Mouse (Mus musculus): ENCODE results near the gene Pheta1. TPM values are rescaled to one million over a fixed set of nuclear protein-coding genes. Genes with fewer than 3 reads are reported as not detected.
A peak's percentile ranks its signal among the peaks of the same experiment; 100 is the strongest.

Pheta1 gene
- polyA plus RNA-seq, 1 experiment from 2014 or later = 46.7 TPM

GRCm38 (mm10) chr5:121818401-121818800, 30.4 kb upstream of the Pheta1 start:
- DNase-seq (ENCODE audit: low spot score) = no peak
- Histone ChIP-seq H3K4me3 (no peak overlapping the region), H3K4me1 (peaks cover 6% of the 10 kb centered on the region), H3K27me3 (ENCODE audit: low read depth, poor library complexity, severe bottlenecking) (no peaks in the 10 kb centered on the region), H3K36me3 (peaks cover 85% of the 10 kb centered on the region), H3K27ac (replicated peaks) (no peak overlapping the region), H3K9me3 (replicated peaks) (no peaks in the 10 kb centered on the region)
- 95% methylated on average over 7 of the region's 7 CpGs for WGBS

DNA sequence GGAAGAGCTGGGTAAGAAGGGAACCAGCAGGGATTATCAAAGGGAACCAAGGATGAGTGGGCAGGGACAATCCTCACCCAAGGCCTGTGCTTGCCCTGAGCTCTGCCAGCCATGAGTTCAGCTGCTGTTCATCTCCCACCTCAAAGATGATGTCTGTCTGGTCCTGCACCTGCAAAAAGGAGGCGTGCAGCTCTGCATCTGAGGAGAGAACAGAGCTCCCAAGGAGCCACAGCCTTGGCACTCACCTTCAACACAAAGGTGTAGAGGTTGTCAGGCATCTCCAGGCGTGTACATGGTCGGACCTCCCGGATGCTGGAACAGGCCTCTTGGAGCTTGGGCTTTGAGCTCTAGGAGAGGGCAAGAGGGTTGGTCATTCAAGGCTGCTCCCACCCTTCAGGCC, 29.9 kb upstream of the Pheta1 start:
- DNase-seq (ENCODE audit: low spot score) = no peak
- H3K9me3 ChIP-seq (replicated peaks) = no peaks in the 10 kb centered on the region
- WGBS = 93% methylated on average over 4 of the region's 4 CpGs
- no peak overlapping the region for H3K27ac ChIP-seq (replicated peaks)
- peaks cover 10% of the 10 kb centered on the region for H3K4me1 ChIP-seq
- H3K4me3 ChIP-seq = no peak overlapping the region
- peaks cover 85% of the 10 kb centered on the region for H3K36me3 ChIP-seq
- H3K27me3 ChIP-seq (ENCODE audit: low read depth, poor library complexity, severe bottlenecking) = no peaks in the 10 kb centered on the region

DNA sequence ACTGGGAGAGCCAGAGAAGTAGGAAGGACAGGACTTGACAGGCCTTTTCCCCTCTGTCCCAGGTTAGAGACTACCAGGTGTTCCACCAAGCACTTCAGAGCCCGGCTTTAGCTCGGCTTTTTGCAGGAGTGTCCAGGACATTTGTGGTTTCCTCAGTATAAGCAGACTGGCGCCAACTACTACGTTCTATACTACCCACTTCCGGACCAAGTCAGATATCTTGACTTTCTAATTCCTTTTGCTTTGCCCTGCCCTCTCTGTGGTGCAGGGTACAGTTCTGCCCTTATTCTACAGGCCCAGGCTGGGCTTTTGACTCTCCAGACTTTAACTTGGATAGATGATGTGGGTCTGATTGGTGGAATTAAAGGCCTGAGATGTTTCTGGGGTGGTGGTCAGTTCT, 29.2 kb upstream of the Pheta1 start:
- no peak overlapping the region for H3K27ac ChIP-seq (replicated peaks)
- no peaks in the 10 kb centered on the region for H3K27me3 ChIP-seq (ENCODE audit: low read depth, poor library complexity, severe bottlenecking)
- H3K9me3 ChIP-seq (replicated peaks) = no peaks in the 10 kb centered on the region
- no peak overlapping the region for H3K4me3 ChIP-seq
- DNase-seq (ENCODE audit: low spot score) = no peak
- 94% methylated on average over 5 of the region's 5 CpGs for WGBS
- H3K4me1 ChIP-seq = peaks cover 17% of the 10 kb centered on the region
- H3K36me3 ChIP-seq = peaks cover 85% of the 10 kb centered on the region

GRCm38 (mm10) chr5:121820161-121820560, 28.6 kb upstream of the Pheta1 start:
- Histone ChIP-seq H3K27ac (replicated peaks) (no peak overlapping the region), H3K4me3 (no peak overlapping the region), H3K4me1 (peaks cover 19% of the 10 kb centered on the region), H3K36me3 (peaks cover 84% of the 10 kb centered on the region), H3K27me3 (ENCODE audit: low read depth, poor library complexity, severe bottlenecking) (no peaks in the 10 kb centered on the region), H3K9me3 (replicated peaks) (no peaks in the 10 kb centered on the region)
- DNase-seq (ENCODE audit: low spot score) = no peak
- 90% methylated on average over 2 of the region's 2 CpGs for WGBS

DNA sequence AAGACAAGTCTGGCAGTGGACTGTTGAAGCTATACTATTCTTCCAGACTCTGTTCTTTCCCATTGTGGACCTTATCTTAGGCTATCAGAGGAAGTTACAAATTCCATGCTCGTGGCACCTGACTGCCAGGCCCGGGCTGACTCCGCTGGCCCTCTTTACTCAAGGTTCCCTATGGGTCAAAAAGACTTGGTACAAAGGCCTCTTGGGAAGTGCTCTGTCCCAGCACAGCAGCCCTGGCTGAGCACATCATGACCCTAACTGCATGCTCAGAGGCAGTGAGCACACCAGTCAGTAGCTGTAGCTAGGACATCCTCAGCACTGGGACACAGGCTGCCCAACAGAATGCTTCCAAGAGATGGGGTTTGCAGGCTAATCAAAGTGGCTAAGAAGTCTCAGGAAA, 28.1 kb upstream of the Pheta1 start:
- DNase-seq (ENCODE audit: low spot score) = no peak
- Histone ChIP-seq H3K27ac (replicated peaks) (no peak overlapping the region), H3K27me3 (ENCODE audit: low read depth, poor library complexity, severe bottlenecking) (no peaks in the 10 kb centered on the region), H3K36me3 (peaks cover 83% of the 10 kb centered on the region), H3K4me3 (no peak overlapping the region), H3K4me1 (peaks cover 19% of the 10 kb centered on the region), H3K9me3 (replicated peaks) (no peaks in the 10 kb centered on the region)
- WGBS = 94% methylated on average over 3 of the region's 3 CpGs

- peaks cover 81% of the 10 kb centered on the region for H3K36me3 ChIP-seq
- no peak overlapping the region for H3K27ac ChIP-seq (replicated peaks)
- 92% methylated on average over 5 of the region's 5 CpGs for WGBS
- H3K4me3 ChIP-seq = no peak overlapping the region
- no peak for DNase-seq (ENCODE audit: low spot score)
- H3K4me1 ChIP-seq = peaks cover 19% of the 10 kb centered on the region
- no peaks in the 10 kb centered on the region for H3K9me3 ChIP-seq (replicated peaks)
- H3K27me3 ChIP-seq (ENCODE audit: low read depth, poor library complexity, severe bottlenecking) = no peaks in the 10 kb centered on the region
These were observed 27.7 kb upstream of the Pheta1 start for GRCm38 (mm10) chr5:121821116-121821515.

- no peak overlapping the region for H3K4me3 ChIP-seq
- no peaks in the 10 kb centered on the region for H3K9me3 ChIP-seq (replicated peaks)
- peaks cover 81% of the 10 kb centered on the region for H3K36me3 ChIP-seq
- H3K4me1 ChIP-seq = peaks cover 19% of the 10 kb centered on the region
- peaks cover 4% of the 10 kb centered on the region for H3K27me3 ChIP-seq (ENCODE audit: low read depth, poor library complexity, severe bottlenecking)
- 84% methylated on average over 5 of the region's 5 CpGs for WGBS
- H3K27ac ChIP-seq (replicated peaks) = no peak overlapping the region
- DNase-seq (ENCODE audit: low spot score) = no peak
These were observed 27.2 kb upstream of the Pheta1 start for GRCm38 (mm10) chr5:121821552-121821951.

- H3K27me3 ChIP-seq (ENCODE audit: low read depth, poor library complexity, severe bottlenecking) = peaks cover 18% of the 10 kb centered on the region
- 80% methylated on average over 7 of the region's 7 CpGs for WGBS
- H3K27ac ChIP-seq (replicated peaks) = 0 out of 2 replicates have a peak overlapping the region, but pooled peaks have one; percentile 67
- peaks cover 73% of the 10 kb centered on the region for H3K36me3 ChIP-seq
- H3K4me1 ChIP-seq = peaks cover 19% of the 10 kb centered on the region
- no peak overlapping the region for H3K4me3 ChIP-seq
- DNase-seq (ENCODE audit: low spot score) = no peak
- no peaks in the 10 kb centered on the region for H3K9me3 ChIP-seq (replicated peaks)
These were observed 25.8 kb upstream of the Pheta1 start for GRCm38 (mm10) chr5:121822786-121823505.

- DNase-seq (ENCODE audit: low spot score) = no peak
- Histone ChIP-seq H3K27ac (replicated peaks) (peak overlapping the region; percentile 67; the same call in 1 of the 2 replicates), H3K4me1 (peaks cover 25% of the 10 kb centered on the region), H3K27me3 (ENCODE audit: low read depth, poor library complexity, severe bottlenecking) (peaks cover 25% of the 10 kb centered on the region), H3K4me3 (no peak overlapping the region), H3K9me3 (replicated peaks) (no peaks in the 10 kb centered on the region), H3K36me3 (peaks cover 66% of the 10 kb centered on the region)
- WGBS = 93% methylated on average over 1 of the region's 1 CpGs
These were observed 25.1 kb upstream of the Pheta1 start for GRCm38 (mm10) chr5:121823668-121824067.

DNA sequence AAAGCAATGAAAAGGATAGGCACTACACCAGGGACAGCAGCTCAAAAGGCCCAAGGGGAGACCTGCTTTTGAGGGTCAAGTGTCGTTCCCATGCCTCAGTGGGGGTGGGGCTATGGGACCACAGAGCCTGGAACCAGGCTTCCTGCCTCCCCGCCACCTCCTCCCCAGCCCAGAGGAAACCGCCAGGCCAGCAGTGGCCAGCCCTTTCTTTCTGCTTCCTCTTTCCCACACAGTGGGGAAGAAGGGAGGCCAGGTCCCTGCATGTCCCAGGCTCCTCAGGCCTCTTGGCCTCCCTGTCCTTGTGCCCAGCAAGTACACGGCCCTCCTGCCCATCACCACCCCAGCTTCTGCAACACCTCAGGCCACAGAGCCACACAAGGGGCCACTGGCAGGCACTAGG, 24.7 kb upstream of the Pheta1 start:
- Histone ChIP-seq H3K36me3 (peaks cover 61% of the 10 kb centered on the region), H3K27ac (replicated peaks) (peak overlapping the region; percentile 67), H3K27me3 (ENCODE audit: low read depth, poor library complexity, severe bottlenecking) (peaks cover 30% of the 10 kb centered on the region), H3K4me3 (no peak overlapping the region), H3K4me1 (peaks cover 29% of the 10 kb centered on the region), H3K9me3 (replicated peaks) (no peaks in the 10 kb centered on the region)
- DNase-seq (ENCODE audit: low spot score) = no peak
- WGBS = 64% methylated on average over 4 of the region's 4 CpGs

DNA sequence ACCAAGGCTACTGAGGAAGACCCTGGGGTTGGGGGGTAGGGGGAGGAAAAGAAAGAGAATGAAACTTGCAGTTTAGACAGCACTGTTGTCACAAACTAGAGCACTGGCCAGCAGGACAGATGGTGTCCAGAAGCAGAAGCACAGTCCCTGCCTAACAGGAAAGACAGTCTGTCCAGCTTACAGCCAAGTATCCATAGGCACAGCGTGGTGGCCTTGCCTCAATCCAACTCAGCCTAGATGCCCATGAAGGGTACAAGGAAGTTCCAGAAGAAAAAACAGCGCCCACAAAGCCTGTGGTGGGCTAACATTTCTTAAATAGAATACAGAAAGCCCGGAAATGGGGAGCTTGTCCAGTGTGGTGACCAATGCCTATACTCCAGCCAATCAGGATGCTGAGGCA, 23.2 kb upstream of the Pheta1 start:
- Histone ChIP-seq H3K4me3 (no peak overlapping the region), H3K27me3 (ENCODE audit: low read depth, poor library complexity, severe bottlenecking) (peaks cover 45% of the 10 kb centered on the region), H3K27ac (replicated peaks) (no peak overlapping the region), H3K36me3 (peaks cover 47% of the 10 kb centered on the region), H3K4me1 (peaks cover 32% of the 10 kb centered on the region), H3K9me3 (replicated peaks) (no peaks in the 10 kb centered on the region)
- DNase-seq (ENCODE audit: low spot score) = no peak
- WGBS = 89% methylated on average over 3 of the region's 3 CpGs

GRCm38 (mm10) chr5:121827876-121828275, 20.9 kb upstream of the Pheta1 start:
- no peak for DNase-seq (ENCODE audit: low spot score)
- H3K27me3 ChIP-seq (ENCODE audit: low read depth, poor library complexity, severe bottlenecking) = peaks cover 63% of the 10 kb centered on the region
- peaks cover 37% of the 10 kb centered on the region for H3K36me3 ChIP-seq
- peak overlapping the region; percentile 61 for H3K4me3 ChIP-seq
- peaks cover 37% of the 10 kb centered on the region for H3K4me1 ChIP-seq
- H3K9me3 ChIP-seq (replicated peaks) = no peaks in the 10 kb centered on the region
- WGBS = 84% methylated on average over 4 of the region's 4 CpGs
- H3K27ac ChIP-seq (replicated peaks) = no peak overlapping the region

- 5% methylated on average over 82 of the region's 82 CpGs for WGBS
- Histone ChIP-seq H3K27me3 (ENCODE audit: low read depth, poor library complexity, severe bottlenecking) (peaks cover 71% of the 10 kb centered on the region), H3K4me1 (peaks cover 37% of the 10 kb centered on the region), H3K27ac (replicated peaks) (peak overlapping the region; percentile 60; the same call in 1 of the 2 replicates), H3K36me3 (peaks cover 28% of the 10 kb centered on the region), H3K9me3 (replicated peaks) (no peaks in the 10 kb centered on the region), H3K4me3 (peak overlapping the region; percentile 61)
- peak; percentile 49 for DNase-seq (ENCODE audit: low spot score)
These were observed 20.0 kb upstream of the Pheta1 start for GRCm38 (mm10) chr5:121828491-121829432.
